Mouse (Mus musculus): Measurements from ENCODE around the gene Cct2. TPM values are rescaled to one million over a fixed set of nuclear protein-coding genes. Genes with fewer than 3 reads are reported as not detected.
A peak's percentile ranks its signal among the peaks of the same experiment; 100 is the strongest.

The Cct2 gene
- 100 to 1,000 TPM; 155 to 156 TPM for total RNA-seq (2021)

DNA sequence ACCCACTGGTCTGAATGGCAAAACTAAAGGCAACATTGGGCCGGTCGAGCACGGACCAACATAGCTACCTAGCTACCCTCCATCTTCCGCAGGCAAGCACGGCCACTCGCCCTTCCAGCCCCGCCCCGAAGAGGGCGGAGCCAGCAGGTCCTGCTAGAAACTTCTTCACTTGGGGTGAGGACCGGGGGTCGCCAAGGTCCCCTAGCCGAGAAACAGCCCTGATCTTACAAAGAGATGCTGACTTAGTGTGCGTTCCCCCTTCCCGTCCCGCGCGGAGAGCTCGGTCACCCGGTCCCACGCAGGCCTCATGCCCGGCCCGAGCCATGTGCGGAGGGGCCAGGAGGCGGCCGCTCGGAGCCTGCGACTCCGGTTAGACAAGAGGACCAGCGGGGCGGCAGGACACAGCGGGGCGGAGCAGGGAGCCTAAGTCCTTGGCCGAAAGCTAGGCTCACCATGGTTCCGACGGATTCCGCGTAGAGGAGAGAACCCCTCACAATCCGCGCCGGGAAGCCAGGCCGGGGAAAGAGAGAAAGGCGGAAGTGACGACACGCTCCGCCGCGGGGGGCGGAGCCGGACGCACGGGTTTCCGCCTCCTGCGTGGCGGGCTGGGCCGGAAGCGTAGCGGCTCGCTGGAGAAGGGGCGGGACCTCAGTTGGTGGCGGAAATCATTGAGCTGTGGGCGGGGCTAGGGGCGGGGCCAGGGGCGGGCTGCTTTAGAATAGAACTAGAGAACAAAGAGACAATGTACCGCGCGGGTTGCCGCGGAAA lies at the start of gene Cct2:
Cct2 (minus strand) TSS at position 561 of the 768 bp plus-strand sequence.
- intact Hi-C loops (cut with DNase I), result loop anchor here (2.0 to 5.0 kb wide), 2 partner anchors 85 to 149 kb away; partner anchors contain the start of gene Frs2
- peak; percentile 84 to 87 for DNase-seq (ENCODE audit: low spot score in 2 of 2)

DNA sequence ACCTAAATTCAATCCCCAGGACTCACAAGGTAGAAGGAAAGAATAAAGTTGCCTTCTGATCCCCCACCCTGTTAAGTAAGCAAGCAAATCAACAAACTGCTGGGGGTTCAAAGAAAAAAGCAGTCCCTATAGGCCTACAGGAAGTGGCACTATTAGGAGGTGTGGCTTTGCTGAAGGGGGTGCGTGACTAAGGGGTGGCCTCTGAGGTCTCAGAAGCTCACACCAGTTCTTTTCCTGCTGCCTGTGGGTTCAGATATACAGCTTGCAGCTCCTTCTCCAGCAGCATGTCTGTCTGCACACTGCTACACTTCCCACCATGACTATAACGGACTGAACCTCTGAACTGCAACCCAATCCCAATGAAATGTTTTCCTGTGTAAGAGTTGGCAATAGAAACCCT lies 48.9 kb upstream of the Cct2 start:
- intact Hi-C loops (cut with DNase I), result no loop called here
- DNase-seq (ENCODE audit: low spot score in 2 of 2), result no peak

DNA sequence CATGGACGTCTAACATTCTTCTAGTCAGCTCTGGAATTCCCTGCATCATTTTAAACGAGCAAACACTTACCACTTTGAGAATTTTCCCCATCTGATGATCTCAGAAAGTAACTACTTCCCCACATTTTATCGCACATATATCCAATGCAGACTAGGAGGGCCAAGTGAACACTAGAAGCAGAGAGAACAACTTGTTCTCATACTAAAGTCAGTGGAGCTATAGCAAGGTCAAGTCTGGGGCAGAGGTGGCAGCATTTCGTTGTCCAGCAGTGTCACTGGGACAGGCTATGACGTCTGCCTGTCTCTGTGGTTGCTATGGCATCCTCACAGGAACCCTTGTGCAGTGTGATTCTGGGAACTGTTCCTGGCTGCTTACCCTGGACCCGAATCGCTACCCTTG lies 47.8 kb upstream of the Cct2 start:
- intact Hi-C loops (cut with DNase I), result no loop called here
- DNase-seq (ENCODE audit: low spot score in 2 of 2), result no peak

DNA sequence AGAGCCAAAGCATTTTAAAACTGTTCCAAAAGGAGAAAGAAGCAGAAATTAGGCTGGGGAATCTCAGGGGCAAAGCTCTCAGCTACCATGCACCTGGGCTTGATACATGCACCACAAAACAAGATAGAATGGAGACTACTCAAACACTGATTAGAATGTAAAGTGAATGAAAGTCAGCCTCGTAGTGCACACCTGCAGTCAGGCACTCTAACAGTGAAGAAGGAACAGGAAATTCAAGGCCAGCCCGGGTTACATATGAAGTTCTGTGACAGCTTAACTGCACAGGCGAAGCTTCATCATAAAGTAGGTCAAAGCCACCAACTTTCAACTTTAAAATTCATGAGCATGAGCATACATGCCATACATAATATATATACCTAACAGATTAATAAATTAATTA lies 46.7 kb upstream of the Cct2 start:
- intact Hi-C loops (cut with DNase I), result no loop called here
- no peak for DNase-seq (ENCODE audit: low spot score in 2 of 2)

DNA sequence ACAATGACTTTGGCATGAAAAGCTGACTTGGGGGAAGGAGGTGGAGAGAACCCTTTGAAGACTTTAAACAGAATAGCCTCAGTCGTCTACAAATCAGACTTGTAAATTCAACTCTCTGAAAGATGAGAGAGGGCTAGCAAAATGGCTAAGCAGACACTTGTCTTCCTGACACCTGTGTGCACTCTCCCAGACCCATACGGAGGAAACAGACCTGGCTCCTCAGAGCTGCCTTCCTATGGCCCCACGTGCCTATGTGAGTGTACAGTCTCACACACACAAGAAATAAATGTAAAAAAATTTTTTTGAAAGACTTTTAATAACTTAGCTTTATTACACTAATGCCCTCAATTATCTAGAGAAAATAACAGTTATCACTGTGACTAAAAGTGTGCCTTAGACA lies 43.1 kb upstream of the Cct2 start:
- intact Hi-C loops (cut with DNase I), result no loop called here
- no peak for DNase-seq (ENCODE audit: low spot score in 2 of 2)

DNA sequence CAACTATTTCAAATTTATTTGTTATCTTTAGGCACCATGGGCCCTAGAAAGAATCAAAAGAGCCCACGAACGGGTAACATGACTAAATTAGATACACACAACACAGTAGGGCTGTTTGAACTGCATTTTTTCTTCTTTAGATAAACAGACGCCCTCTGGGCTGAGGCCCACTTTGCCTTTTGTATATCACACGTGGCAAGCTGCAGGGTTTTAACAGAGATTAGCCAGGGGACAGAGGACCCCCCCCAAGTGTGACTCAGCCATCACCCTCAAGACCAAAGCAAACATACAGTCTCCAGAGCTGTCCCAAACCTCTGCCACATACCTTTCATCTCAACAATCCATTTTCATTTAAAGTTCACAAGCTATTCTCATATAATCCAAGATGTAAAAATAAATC lies 42.6 kb upstream of the Cct2 start:
- intact Hi-C loops (cut with DNase I), result no loop called here
- DNase-seq (ENCODE audit: low spot score in 2 of 2), result no peak

DNA sequence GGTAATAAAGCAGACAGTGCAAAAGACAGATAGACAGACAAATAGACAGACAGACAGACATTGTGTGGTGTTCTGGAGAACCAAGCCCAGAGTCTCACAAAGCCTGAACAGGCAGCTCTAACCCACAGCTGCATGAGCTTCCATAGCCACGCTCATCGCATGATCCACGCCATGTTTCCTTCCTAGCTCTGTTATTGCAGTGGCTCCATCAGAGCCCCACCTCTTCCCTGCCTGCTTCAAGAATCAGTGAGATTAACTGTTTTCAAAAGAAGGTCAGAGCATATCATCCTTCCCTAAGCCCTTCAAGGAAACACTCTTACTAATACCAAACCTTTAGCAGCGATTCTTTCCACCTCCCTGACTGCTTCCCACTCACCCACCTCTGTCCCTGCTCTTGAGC lies 41.4 kb upstream of the Cct2 start:
- DNase-seq (ENCODE audit: low spot score in 2 of 2), result no peak

DNA sequence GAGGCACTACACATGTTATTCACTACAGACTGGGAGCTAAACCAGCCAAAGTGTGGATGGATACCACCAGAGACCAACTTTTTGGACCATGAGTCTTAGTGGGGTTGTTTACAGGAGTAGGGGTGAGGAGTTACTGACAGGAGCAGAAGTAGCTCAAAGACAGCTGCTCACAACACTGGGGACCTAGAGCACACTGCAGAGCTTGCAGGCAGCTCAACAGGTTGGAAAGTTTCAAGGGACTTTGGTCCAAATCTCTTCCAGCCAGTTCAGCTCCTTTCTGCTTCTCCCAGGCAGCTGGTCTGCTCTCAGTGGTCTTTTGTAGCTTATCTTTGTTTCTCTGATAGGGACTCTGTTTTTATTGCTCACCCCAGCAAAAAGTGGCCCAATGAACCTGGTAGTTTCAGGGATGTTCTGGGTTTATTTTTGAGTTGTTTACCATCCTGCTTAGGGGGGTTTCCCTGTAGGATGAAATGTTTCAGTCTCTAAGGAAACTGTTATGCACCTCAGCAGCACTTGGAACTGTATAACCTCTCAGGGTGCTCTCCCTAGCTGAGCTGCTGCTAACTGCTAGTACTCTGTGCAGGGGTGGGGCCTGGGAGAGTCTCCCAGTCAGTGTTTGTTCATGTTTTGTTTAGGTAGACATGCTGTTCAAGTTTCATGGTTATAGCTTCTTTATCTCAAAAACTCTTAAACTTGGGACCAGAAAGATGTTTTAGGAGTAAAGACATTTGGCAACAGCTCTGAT lies 40.4 kb upstream of the Cct2 start:
- no peak for DNase-seq (ENCODE audit: low spot score in 2 of 2)
- intact Hi-C loops (cut with DNase I), result no loop called here

More for the DNA sequence above, 41.4 kb upstream of the Cct2 start:
- intact Hi-C loops (cut with DNase I), result no loop called here

DNA sequence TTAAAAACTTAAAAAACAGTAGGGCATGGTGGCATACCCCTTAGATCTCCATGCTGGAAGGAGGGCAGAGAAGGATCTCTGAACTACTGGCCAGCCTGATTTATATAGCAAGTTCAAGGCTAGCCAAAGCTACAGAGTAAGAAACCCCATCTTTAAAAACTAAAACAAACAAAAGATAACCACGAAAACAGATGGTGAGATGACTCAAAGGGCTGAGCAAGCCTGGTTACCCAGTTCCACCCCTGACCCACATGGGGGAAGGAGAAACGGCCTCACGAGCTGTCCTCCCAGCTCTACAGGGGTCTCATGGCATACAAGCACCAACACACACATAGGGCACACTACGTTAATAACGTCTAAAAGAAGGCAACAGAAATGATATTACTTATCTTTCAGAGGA lies 36.6 kb upstream of the Cct2 start:
- DNase-seq (ENCODE audit: low spot score in 2 of 2), result no peak
- intact Hi-C loops (cut with DNase I), result no loop called here

DNA sequence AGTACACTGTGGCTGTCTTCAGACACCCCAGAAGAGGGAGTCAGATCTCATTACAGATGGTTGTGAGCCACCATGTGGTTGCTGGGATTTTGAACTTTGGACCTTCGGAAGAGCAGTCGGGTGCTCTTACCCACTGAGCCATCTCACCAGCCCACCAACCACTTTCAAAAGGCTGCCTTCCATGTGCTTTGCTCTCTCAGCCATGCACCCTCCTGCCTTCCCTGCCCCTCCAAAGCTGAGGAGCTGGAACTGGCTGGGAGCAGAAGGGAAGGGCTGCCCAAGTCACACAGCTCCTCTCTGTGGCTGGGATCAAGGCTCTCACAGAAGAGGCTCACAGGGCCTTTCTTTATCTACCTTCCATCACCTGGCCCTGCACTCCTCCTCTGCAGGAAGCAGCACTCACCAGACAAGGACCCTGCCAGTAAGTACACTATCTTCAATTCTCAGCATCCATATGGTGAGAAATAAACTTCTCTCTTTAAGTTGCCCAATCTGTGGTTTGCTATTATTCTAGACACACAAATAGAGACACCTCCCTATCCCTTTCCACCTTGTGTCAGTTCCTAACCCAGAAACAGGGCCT lies 33.6 kb upstream of the Cct2 start:
- intact Hi-C loops (cut with DNase I), result no loop called here
- DNase-seq (ENCODE audit: low spot score in 2 of 2), result no peak

DNA sequence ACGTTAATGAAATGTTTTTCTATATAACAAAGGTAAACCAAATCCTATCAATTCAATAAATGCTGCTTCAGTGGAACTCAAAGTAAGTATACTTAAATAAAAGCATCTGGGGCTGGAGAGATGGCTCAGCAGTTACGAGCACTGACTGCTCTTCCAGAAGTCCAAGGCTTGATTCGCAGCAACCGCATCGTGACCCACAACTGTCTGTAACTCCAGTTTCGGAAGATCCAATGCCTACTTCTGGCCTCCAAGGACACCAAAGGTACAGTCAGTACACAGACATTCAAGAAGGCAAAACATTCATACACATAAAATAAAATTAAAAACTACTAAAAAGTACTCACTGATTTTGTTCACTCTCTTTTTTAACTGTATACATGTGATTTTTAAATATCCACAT lies 32.5 kb upstream of the Cct2 start:
- no peak for DNase-seq (ENCODE audit: low spot score in 2 of 2)
- intact Hi-C loops (cut with DNase I), result no loop called here

DNA sequence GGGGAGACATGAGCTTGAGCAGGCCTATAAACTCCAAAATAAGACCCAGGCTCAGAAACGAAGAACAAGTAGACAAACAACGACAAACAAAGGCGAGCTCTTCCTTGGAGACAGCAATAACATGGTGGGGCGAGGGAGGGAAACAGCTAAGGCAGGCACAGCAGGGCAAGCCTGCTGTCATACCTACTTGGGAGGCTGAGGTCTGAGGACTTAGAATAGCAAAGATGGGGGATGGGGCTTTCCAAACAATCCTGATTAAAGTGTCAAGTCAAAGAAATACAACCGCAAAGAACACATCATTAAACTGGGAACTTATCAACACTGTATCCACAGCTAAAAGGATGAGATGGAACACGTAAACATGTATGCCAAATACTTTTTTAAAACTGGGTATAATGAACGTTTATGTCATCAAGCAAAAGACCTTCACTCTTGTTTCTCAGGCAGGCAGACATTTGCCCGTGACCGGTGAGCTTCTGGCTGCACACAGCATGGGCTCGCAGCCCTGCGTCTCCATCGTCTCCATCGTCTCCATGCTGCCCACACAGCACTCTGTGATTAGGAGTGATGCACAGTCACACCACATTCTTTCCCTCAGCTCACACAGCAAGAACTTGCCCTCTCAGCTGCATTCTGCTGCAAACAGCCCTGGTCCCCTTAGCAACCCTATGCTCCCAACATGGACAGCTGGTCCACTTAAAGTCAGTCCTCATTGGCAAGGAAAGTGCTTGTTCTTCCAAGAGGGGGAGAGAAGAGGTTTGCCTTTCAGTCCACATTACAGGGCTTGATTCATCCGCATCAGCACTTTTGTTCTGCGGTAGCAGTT lies 31.1 kb upstream of the Cct2 start:
- DNase-seq (ENCODE audit: low spot score in 2 of 2), result peak in 1 of 2 experiments; percentile 16
- intact Hi-C loops (cut with DNase I), result no loop called here

DNA sequence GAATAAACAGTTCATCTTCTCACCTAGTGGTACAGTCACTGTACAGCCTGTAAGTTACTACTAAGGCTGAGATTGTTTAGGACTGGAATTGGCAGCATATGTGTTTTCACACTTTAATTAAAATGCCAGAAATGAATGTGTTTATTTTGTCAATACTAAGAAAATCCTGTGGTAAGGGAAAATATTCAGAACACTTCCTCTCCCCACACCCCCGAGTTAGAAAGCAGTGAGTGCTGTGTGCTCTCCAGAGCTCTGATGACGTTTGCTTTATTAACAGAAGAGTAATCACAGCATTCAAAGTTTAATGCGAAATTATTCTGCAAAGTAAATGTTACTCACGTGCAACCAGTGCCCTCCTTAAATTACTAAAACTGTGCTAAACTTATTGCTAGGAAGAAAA lies 26.0 kb upstream of the Cct2 start:
- no peak for DNase-seq (ENCODE audit: low spot score in 2 of 2)

DNA sequence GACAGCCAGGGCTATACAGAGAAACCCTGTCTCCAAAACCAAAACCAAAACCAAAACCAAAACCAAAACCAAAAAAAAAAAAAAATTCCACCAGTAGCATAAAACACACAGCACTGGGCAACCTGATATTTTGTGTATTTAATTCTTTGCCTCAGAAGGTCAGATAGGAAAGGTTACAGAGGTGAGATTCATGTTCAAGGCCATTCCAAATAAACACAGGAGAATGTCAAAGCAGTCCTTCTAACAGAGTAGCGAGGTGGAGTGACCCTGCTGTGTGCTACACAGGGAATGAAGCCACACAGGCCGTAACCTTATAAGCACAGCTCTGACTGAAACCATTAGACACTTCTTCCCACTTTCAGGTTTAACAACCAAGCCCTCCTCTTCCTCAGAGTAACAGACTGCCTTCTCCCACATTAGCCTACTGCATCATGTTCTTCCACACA lies 18.3 kb upstream of the Cct2 start:
- no peak for DNase-seq (ENCODE audit: low spot score in 2 of 2)
- intact Hi-C loops (cut with DNase I), result no loop called here

More for the DNA sequence above, 26.0 kb upstream of the Cct2 start:
- intact Hi-C loops (cut with DNase I), result no loop called here

DNA sequence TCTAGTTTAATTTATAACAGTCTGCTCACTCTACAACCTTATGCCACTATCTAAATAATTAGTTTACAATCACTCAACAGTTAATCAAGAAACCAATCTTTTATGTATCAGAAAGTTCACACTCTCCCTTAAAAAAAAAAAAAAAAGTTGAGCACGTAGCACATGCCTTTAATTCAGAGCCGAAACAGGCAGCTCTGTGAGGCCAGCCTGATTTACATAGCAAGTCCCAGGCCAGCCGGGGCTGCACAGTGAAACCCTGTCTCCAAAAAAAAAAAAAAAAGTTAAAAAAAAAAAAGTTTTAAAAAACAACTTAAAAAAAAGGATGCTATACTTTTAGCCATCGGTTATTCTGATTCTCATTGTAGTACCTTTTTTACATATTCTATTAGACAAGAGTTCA lies 17.7 kb upstream of the Cct2 start:
- intact Hi-C loops (cut with DNase I), result no loop called here
- DNase-seq (ENCODE audit: low spot score in 2 of 2), result no peak

DNA sequence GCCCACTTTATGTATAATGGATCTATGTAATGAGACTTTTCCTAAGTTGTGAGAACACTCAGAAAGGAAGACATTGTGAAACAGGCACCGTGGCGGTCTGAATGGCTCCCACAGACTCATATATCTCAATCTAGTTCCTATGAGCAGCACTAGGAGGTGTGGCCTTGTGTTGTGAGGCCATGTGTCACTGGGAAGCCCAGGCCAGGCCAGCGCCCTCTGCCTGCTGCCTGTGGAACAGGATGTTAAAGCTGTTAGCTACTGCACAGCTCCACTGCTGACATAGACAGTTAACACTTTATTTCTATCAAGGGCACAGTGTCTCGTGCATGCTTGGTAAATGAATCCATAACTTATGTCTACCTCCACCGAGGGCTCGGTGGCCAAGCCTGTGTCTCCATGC lies 14.7 kb upstream of the Cct2 start:
- intact Hi-C loops (cut with DNase I), result no loop called here
- DNase-seq (ENCODE audit: low spot score in 2 of 2), result no peak

DNA sequence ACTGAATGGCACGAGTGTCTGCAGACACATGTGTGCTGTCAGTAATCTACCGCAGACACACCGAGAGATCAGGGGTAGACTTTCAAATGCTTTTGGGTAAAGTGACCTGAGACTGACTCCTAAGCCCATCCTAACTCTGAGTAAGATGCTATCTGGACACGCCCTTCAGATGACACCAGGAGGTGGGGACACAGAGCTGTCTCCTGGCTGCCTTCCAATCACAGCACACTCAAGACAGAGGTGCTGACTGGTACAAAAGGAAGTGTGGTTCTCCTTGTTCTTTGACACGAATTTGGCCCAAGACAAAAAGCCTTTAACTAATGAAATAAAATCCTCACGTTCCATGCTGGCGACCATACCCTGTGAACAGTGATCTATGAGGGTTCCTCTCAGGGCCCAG lies 9.6 kb upstream of the Cct2 start:
- intact Hi-C loops (cut with DNase I), result no loop called here
- DNase-seq (ENCODE audit: low spot score in 2 of 2), result no peak

DNA sequence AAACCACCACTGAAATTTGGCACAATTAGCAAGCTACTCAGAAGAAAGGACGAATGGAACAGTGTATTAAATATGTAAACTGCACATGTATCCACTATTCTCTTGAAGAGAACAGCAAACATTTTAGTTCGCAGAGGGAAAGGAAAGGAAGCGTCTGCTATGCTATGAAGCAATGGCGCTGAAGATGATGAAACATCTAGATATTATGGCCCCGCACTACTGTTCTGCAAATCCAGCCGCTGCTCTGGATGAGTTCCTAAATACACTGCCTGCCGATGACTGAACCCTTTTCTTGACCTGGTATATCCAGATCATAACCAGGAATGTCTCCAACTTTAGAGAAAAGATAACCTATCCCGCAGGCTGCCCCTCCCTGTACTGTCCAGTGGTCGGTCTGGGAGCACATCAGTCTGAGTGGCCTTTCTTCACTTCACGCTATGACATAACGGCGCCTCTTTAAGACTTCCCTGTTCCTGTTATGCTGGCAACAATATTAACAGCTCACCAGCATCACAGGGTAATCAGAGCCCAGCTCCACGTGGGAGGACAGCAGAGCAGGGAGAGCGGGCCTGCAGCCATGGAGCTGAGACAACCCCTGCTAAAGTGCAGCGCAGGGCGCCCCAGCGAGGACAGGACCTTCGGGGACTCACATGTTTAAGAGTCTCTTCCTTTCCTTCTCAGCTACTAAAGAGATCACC lies 8.7 kb upstream of the Cct2 start:
- DNase-seq (ENCODE audit: low spot score in 2 of 2), result no peak
- intact Hi-C loops (cut with DNase I), result no loop called here

DNA sequence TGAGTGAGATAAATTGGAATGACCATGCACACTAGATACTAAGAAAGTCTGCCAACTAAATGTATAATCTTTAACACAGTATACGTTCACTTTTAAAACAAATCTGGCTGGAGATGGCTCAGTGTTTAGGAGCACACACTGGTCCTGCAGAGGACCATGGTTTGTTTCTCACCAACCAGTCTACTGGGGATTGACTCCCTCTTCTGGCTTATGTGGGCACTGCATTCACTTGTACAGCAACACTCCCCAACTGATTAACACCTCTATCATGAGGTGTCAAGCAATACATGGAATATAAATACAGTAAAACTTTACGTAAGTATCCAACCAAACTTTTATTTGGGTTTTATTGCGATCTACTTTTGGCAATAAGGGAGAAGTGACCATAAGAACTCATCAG lies 5.5 kb upstream of the Cct2 start:
- DNase-seq (ENCODE audit: low spot score in 2 of 2), result no peak
- intact Hi-C loops (cut with DNase I), result no loop called here

All from left cerebral cortex, postnatal 36 days (tissue).